Mouse (Mus musculus) liver, embryonic 12.5 days (tissue): ENCODE results near the gene Cwc25. TPM values are rescaled to one million over a fixed set of nuclear protein-coding genes. Genes with fewer than 3 reads are reported as not detected.

ENCODE experiments used
- ATAC-seq: fragments of 200-750 bp; cut with Nextera tagmentation; 2 replicates; pipeline ENCODE4 v1.8.0; 2017; ENCODE audit warnings: moderate number of reproducible peaks, mild to moderate bottlenecking, moderate library complexity
- H3K27ac ChIP-seq: fragments of 300-500 bp; sonication (generic); 2 replicates; pipeline ENCODE4 v1.5.1; 2016; ENCODE audit warnings: mild to moderate bottlenecking
- H3K27me3 ChIP-seq: fragments of 300-500 bp; sonication (generic); replicated peaks from 2 replicates; pipeline ENCODE4 v1.6.1; 2016; ENCODE audit warnings: mild to moderate bottlenecking, moderate library complexity
- H3K36me3 ChIP-seq: fragments of 300-500 bp; sonication (generic); 2 replicates; pipeline ENCODE4 v1.6.1; 2016; ENCODE audit warnings: mild to moderate bottlenecking, moderate library complexity
- H3K4me1 ChIP-seq: fragments of 300-500 bp; sonication (generic); 2 replicates; pipeline ENCODE4 v1.6.1; 2016
- H3K4me2 ChIP-seq: fragments of 300-500 bp; sonication (generic); 2 replicates; pipeline ENCODE4 v1.6.1; 2016; ENCODE audit warnings: mild to moderate bottlenecking, moderate library complexity
- H3K4me3 ChIP-seq: fragments of 300-500 bp; sonication (generic); 2 replicates; pipeline ENCODE4 v1.5.1; 2016; ENCODE audit warnings: mild to moderate bottlenecking, moderate library complexity
- H3K9ac ChIP-seq: fragments of 300-500 bp; sonication (generic); 2 replicates; pipeline ENCODE4 v1.6.1; 2016; ENCODE audit warnings: mild to moderate bottlenecking, moderate library complexity
- H3K9me3 ChIP-seq: fragments of 300-500 bp; sonication (generic); replicated peaks from 2 replicates; pipeline ENCODE4 v1.6.1; 2016; ENCODE audit warnings: mild to moderate bottlenecking, moderate library complexity
- WGBS: fragments of 180-500 bp; shearing (Covaris S2); methylation state at CpG from one replicate; pipeline ENCODE4 v1.1.7; 2016; ENCODE audit not compliant: insufficient replicate concordance; 5-methylcytosine and 5-hydroxymethylcytosine counted together
- polyA plus RNA-seq: library from polyadenylated mRNA; unstranded; fragments of >200 nt; fragmentation: Nextera tagmentation; extraction: Ambion mirVana; gene quantifications from 2 replicates; pipeline ENCODE4 v1.2.1, GENCODE M21; 2016

The Cwc25 gene
- polyA plus RNA-seq = 10.7 and 10.9 TPM in 2 replicates

DNA sequence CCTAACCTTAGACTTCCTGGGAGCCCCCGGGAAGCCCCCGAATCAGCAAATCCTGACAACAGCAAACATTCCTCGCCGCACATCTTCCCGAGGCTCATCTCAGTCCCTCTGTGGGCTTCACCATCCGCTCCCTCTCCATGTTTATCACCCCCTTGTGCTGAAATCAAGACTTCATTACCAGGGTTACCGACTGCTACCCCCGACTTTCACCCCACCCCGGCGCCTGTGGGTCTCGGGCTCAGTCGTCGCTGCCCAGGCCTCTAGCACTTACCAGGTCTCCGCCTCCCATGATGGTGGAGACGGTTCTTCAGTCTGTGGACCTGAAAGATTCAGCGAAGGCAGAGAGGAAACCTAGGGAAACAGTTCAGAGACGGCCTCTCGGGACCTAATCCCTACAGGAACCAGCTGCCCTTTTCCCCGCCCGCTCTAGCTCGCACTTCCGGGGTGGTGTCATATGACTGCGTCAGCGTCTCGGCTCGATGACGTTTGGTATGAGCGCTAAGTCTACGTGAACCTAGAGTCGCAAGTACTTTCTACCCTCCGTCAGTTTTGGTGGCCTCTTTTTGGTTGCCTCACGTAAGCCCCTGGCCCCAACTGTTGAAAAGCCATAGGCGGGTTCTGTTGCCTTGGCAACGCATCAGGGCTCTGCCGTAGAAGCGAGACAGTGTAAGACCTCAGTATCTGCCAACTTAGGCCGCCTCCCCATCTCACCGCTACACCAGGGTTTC lies at the start of gene Cwc25:
Cwc25 (minus strand) TSS at position 403 of the 728 bp plus-strand sequence.
- Histone ChIP-seq H3K4me1 (peaks cover 24% of the 10 kb centered on the region), H3K9me3 (no peaks in the 10 kb centered on the region), H3K9ac (peak within 1 kb of the TSS; percentile 91), H3K4me3 (peak within 1 kb of the TSS; percentile 95), H3K4me2 (peak within 1 kb of the TSS; percentile 84), H3K27ac (peak within 1 kb of the TSS; percentile 94), H3K36me3 (peaks cover 30% of the 10 kb centered on the region), H3K27me3 (0 out of 2 replicates have a peak, but pooled peaks cover 4% of the 10 kb centered on the region)
- ATAC-seq = peak; percentile 93
- under 1% methylated on average over 38 of the region's 38 CpGs for WGBS

DNA sequence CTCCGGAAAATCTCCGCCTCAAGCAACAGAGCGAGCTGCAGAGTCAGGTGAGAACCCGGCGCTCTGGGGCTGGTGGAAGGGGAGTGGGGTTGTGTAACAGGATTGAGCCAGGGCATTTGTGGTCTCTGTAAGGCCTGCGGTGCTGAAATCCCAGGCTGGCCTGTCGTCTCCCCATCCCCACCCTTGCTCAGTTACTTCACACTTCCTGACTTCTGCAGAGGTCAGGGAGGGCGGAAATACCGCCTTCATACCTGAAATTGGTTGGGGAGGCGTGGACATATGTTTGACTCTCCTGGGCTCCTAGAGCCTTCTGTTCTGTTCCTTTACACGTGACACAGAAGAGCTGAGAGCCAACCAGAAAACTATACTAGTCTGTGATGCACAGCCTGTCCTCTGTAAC lies 49.4 kb upstream of the Cwc25 start:
- Histone ChIP-seq H3K27ac (0 out of 2 replicates have a peak overlapping the region, but pooled peaks have one; percentile 32), H3K4me1 (peaks cover 97% of the 10 kb centered on the region), H3K4me3 (no peak overlapping the region), H3K9ac (no peak overlapping the region), H3K9me3 (no peaks in the 10 kb centered on the region), H3K4me2 (no peak overlapping the region), H3K27me3 (no peaks in the 10 kb centered on the region), H3K36me3 (peaks cover 59% of the 10 kb centered on the region)
- WGBS = 69% methylated on average over 11 of the region's 11 CpGs
- no peak for ATAC-seq

DNA sequence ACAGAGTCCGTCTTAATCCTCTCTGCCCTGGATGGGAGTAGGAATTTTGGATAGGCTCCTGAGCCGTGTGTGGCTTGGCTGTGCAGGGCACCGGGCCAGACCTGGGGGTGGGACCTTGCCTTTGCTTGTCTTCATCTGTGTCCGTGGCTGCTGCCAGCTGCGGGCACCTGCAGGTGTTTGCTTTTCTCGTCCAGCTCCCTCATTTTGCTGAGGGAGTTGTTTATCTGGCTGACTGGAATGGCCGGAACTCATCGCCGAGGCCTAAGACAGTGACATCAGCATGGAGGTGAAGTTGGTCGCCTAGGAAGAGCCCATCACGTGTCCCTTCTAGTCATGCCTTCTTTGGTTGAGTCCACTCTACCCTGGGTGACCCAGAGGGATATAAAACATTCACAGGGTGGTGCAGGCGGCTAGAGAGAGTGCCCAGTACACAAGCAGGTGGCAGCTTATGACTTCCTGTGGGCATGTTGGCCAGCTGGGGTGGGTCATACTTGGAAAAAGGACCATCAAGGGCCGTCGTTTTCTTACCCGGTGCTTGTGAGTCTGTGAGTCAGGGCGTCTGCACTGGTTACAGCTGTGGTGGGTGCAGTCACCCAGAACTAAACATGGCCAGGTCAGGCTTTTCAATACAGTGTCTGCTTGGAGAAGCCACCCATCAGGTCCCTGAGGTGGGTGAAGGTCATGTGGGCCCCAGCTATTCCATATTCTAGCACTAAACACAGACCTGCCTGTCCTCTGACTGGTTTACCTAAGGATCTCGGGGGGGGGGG lies 47.6 kb upstream of the Cwc25 start:
- Histone ChIP-seq H3K4me1 (peaks cover 97% of the 10 kb centered on the region), H3K27ac (no peak overlapping the region)

DNA sequence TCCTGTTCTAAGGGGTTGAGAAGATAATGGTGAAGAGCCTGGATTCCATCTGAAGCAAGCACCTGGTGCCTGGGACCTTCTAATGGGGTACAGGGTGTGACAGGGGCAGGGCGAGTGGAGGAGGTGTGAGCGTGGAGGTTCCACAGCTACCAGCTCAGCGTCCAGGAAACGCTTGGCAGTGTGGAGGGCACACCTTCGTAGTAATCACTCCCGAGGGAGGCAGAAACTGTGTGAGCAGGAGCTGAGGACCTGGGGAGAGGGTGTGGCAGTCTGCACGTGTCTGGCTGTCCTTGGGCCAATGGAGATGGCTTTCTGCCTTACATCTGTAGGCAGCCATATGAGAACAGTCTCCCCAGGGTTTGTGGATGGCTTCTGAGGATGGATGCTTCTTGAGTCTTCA lies 46.7 kb upstream of the Cwc25 start:
- no peaks in the 10 kb centered on the region for H3K27me3 ChIP-seq
- no peaks in the 10 kb centered on the region for H3K9me3 ChIP-seq
- H3K4me2 ChIP-seq = no peak overlapping the region
- H3K27ac ChIP-seq = no peak overlapping the region
- 66% methylated on average over 7 of the region's 7 CpGs for WGBS
- H3K36me3 ChIP-seq = peaks cover 63% of the 10 kb centered on the region
- peaks cover 97% of the 10 kb centered on the region for H3K4me1 ChIP-seq
- H3K4me3 ChIP-seq = no peak overlapping the region
- no peak overlapping the region for H3K9ac ChIP-seq
- ATAC-seq = no peak

More for the DNA sequence above, 47.6 kb upstream of the Cwc25 start:
- Histone ChIP-seq H3K36me3 (peaks cover 62% of the 10 kb centered on the region), H3K9me3 (no peaks in the 10 kb centered on the region), H3K4me3 (no peak overlapping the region), H3K4me2 (no peak overlapping the region), H3K9ac (no peak overlapping the region), H3K27me3 (no peaks in the 10 kb centered on the region)
- ATAC-seq = no peak
- whole genome bisulfite sequencing = 75% methylated on average over 17 of the region's 17 CpGs

DNA sequence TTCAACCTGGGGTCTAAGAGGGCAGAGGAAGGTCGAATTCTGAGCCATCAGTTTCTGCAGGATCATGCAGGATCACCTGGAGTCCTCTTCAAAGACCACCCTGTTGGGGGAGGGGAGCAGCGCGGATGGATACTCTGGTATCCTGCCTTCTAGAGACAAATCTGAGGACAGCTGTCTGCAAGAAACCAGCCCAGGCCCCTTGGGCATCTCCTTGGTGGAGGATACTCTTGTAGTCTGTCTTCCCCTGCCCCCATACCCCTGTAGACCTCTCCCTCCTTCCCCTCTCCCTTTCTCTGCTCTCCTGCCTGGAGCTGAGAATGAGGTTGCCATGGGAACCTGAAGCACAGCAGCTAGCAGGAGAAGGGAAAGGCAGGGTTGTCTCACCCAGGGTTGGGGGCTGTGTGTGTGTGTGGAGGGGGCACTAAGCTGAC lies 46.1 kb upstream of the Cwc25 start:
- H3K36me3 ChIP-seq = peaks cover 59% of the 10 kb centered on the region
- no peak overlapping the region for H3K9ac ChIP-seq
- H3K4me1 ChIP-seq = peaks cover 97% of the 10 kb centered on the region
- no peaks in the 10 kb centered on the region for H3K27me3 ChIP-seq
- H3K9me3 ChIP-seq = no peaks in the 10 kb centered on the region
- ATAC-seq = no peak
- no peak overlapping the region for H3K4me3 ChIP-seq
- no peak overlapping the region; the same call in 1 of the 2 replicates for H3K4me2 ChIP-seq
- 53% methylated on average over 3 of the region's 3 CpGs for WGBS
- 0 out of 2 replicates have a peak overlapping the region, but pooled peaks have one; percentile 13 for H3K27ac ChIP-seq

DNA sequence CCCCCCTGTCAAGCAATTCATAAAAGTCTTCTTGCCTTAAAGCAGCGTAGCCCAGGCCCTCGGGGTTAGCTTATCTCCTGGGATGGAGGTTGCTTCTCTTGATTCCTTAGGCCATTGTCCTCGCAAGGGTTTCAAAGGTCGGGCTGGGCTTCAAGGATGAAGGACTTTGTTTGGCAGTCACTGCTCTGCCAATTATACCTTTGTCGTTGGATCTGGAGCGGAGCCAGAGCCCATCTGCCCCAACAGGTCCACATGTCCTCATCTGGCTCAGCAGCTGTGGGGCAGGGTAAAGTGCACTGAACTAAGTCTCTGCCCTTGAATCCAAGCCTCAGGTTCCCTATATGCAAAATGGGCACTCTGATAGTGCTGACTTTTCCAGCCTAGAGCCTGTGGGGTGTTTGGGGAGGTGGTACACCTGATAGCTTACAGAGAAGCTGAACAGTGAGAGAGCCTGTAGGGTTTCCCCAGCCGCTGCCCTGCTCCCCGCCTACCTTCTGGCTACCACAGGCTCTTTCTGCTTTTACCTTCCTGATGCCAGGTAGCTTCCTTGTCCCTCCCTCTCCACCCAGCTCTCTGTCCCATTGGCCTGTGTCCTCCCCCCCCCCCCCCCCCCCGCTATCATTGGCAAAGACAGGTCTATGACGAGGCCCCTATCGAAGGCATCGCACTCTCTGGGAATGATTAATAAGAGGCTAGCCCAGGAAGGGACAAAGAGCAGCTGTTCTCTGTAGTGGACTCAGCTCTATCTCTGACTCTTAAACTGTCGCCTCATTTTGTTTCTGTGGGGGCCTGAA lies 45.4 kb upstream of the Cwc25 start:
- peaks cover 60% of the 10 kb centered on the region for H3K36me3 ChIP-seq
- no peak overlapping the region; the same call in 1 of the 2 replicates for H3K4me2 ChIP-seq
- WGBS = 61% methylated on average over 12 of the region's 13 CpGs
- no peaks in the 10 kb centered on the region for H3K27me3 ChIP-seq
- no peak overlapping the region for H3K4me3 ChIP-seq
- peaks cover 95% of the 10 kb centered on the region for H3K4me1 ChIP-seq
- no peak; the same call in 1 of the 2 replicates for ATAC-seq
- no peak overlapping the region for H3K9ac ChIP-seq
- H3K27ac ChIP-seq = 0 out of 2 replicates have a peak overlapping the region, but pooled peaks have one; percentile 13
- H3K9me3 ChIP-seq = no peaks in the 10 kb centered on the region

DNA sequence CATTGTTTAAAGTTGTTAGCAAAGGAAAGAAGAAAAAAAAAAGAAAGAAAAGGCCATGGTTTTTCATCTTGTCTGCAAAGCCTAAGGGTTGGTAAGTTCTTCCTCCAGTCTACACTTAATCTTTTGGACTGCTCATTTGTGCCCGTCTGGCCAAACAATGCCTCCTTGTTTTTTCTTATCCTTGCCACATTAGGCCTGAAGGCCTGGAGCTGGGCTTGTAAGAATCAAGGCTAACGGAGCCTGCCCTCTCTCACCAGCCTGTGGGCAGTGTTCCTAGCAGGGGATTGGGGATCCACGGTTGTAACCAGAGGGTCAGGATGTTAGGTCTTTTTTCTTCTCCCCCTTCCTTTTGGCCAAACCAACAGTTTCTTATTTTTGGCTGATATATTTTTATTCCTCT lies 44.6 kb upstream of the Cwc25 start:
- Histone ChIP-seq H3K4me1 (peaks cover 95% of the 10 kb centered on the region), H3K4me2 (no peak overlapping the region), H3K4me3 (no peak overlapping the region), H3K36me3 (peaks cover 54% of the 10 kb centered on the region), H3K27me3 (no peaks in the 10 kb centered on the region), H3K27ac (no peak overlapping the region), H3K9me3 (no peaks in the 10 kb centered on the region), H3K9ac (no peak overlapping the region)
- ATAC-seq = no peak
- 62% methylated on average over 3 of the region's 3 CpGs for WGBS

DNA sequence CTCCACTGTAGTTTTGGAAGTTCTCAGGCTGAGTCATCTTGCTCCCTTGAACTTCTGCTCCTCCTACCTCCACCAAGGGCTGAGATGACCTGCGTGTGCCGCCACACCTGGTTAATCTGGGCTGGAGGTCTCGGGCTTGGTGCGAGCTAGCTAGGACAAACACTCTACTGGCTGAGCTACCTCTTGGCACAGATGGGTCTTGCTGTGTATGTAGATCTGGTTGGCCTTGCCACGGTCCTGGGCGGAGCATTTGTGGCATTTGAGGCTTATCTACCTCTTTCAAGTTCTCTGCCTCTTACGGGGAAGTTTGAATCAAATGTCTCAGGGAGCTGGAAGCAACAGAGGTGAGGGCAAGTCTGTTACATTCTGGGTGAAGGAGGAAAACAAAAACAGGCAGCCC lies 44.0 kb upstream of the Cwc25 start:
- ATAC-seq = no peak
- WGBS = 44% methylated on average over 7 of the region's 7 CpGs
- Histone ChIP-seq H3K4me2 (no peak overlapping the region), H3K9ac (no peak overlapping the region), H3K4me1 (peaks cover 95% of the 10 kb centered on the region), H3K27me3 (no peaks in the 10 kb centered on the region), H3K36me3 (peaks cover 48% of the 10 kb centered on the region), H3K27ac (no peak overlapping the region), H3K9me3 (no peaks in the 10 kb centered on the region), H3K4me3 (no peak overlapping the region)

DNA sequence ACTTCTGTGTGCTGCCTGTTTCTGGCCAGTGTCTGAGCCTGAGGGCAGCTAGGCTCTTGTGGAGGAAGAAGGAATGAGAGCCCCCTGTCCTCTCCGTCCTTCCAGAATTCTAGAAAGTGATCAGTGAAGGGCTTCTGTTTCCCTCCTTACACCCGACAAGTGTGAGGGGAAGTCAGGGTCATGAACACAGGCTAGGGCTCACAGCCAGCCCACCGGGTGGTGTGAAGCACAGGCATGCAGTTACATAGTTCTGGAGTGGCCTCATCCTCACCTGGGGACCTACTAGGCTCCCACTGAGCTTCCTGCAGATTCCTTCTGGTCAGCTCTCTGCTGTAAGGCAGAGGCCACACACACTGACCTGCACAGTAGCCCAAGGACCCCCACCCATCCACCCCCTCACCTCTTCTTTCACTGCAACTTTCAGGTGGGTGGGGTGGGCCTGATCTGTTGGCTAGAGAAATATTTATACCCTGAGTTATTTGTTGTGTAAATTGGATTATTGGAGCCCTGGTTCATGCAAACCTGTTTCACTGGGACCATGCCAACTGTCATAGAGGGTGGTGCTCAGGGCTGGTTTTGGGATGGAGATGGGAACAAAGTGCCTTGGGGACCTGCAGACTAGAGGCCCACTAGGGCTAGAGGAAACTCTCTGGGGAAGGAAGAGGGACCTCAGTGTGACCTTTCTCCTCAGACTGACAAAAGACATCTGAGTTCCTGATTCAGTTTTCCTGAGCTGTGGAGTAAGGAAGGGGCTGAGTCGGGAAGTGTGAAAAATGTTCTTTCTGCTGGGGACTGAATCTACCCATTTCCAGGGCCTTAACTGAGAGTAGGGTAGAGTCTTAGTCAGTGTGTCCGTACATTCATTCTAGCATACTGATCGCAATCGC lies 43.1 kb upstream of the Cwc25 start:
- H3K4me3 ChIP-seq = no peak overlapping the region
- peak overlapping the region; percentile 8; the same call in 1 of the 2 replicates for H3K27ac ChIP-seq
- no peak overlapping the region for H3K9ac ChIP-seq
- peaks cover 42% of the 10 kb centered on the region for H3K36me3 ChIP-seq
- no peak overlapping the region for H3K4me2 ChIP-seq
- no peaks in the 10 kb centered on the region for H3K9me3 ChIP-seq
- no peaks in the 10 kb centered on the region for H3K27me3 ChIP-seq
- 63% methylated on average over 7 of the region's 7 CpGs for WGBS
- ATAC-seq = no peak
- peaks cover 98% of the 10 kb centered on the region for H3K4me1 ChIP-seq

DNA sequence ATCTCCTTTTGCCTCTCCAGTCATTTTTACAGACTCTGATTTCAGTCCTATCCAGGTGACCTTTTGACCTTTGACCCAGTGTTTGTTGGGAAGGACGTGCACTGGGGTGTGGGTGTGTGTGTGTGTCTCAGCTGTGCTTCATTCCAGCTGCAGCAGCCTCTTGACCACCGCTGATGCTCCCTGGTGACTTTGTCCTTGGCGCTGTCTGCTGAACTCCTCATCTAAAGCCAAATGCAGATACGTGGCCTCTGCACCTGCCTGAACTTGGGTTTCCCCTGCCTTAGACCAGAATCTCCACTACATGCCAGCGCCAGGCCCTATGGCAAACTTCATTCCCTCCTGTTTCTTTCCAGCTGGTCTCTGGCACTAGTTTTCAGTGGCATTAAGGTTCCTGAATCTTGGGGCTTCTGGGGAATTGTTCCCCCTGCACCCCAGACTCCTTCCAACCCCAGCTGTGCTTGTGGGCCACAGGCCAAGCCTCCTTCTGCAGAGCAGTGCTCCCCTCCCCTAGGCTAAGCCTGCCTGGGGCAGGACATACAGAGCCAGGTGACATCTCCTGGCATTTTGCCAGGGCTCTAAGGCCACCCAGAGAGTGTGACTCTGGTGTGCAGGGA lies 42.4 kb upstream of the Cwc25 start:
- H3K36me3 ChIP-seq = peaks cover 35% of the 10 kb centered on the region
- H3K4me2 ChIP-seq = no peak overlapping the region
- H3K4me3 ChIP-seq = no peak overlapping the region
- H3K27me3 ChIP-seq = no peaks in the 10 kb centered on the region
- no peak for ATAC-seq
- no peaks in the 10 kb centered on the region for H3K9me3 ChIP-seq
- no peak overlapping the region for H3K9ac ChIP-seq
- WGBS = 58% methylated on average over 5 of the region's 5 CpGs
- H3K4me1 ChIP-seq = peaks cover 98% of the 10 kb centered on the region
- H3K27ac ChIP-seq = 0 out of 2 replicates have a peak overlapping the region, but pooled peaks have one; percentile 8
